Mouse (Mus musculus) CH12.LX (cell line): ENCODE data around the gene Pla2g2c. TPM values are rescaled to one million over a fixed set of nuclear protein-coding genes. Genes with fewer than 3 reads are reported as not detected.

Experiments
- DNase-seq: peaks from one replicate; pipeline ENCODE4 v3.0.0-alpha.2; 2013; ENCODE audit errors: extremely low read depth
- H3K27ac ChIP-seq: 2 replicates; pipeline ENCODE4 v1.5.1; 2012; ENCODE audit warnings: low read depth, mild to moderate bottlenecking, control low read depth, moderate library complexity; ENCODE audit not compliant: insufficient read depth
- H3K27me3 ChIP-seq: replicated peaks from 2 replicates; pipeline ENCODE3; 2012; ENCODE audit warnings: inconsistent platforms
- H3K36me3 ChIP-seq, 2 experiments: replicated peaks in 1 of 2; 2 replicates each; pipeline versions ENCODE3 to v1.6.1; 2012; ENCODE audit warnings: inconsistent platforms in 1 of 2, low read length in 1 of 2, mild to moderate bottlenecking in 1 of 2, mixed read lengths in 1 of 2, moderate library complexity in 1 of 2; ENCODE audit not compliant: control insufficient read depth in 1 of 2, insufficient read depth in 1 of 2
- H3K4me1 ChIP-seq, 2 experiments: 2 replicates each; pipeline ENCODE4 v1.6.1; 2012; ENCODE audit warnings: inconsistent platforms in 1 of 2, moderate library complexity in 1 of 2; ENCODE audit not compliant: insufficient read depth in 2 of 2, control insufficient read depth in 1 of 2
- H3K4me2 ChIP-seq: 2 replicates; pipeline ENCODE4 v1.6.1; 2012; ENCODE audit warnings: low read depth, mild to moderate bottlenecking, control low read depth; ENCODE audit not compliant: poor library complexity, insufficient read depth, severe bottlenecking
- H3K4me3 ChIP-seq, 3 experiments: fragments of 150-350 bp in 1 of 3; sonication (generic) in 1 of 3; replicated peaks in 1 of 3; 2 replicates each; pipeline versions ENCODE3 to v1.5.1; 2011 to 2012; ENCODE audit warnings: low read depth in 2 of 3, low read length in 2 of 3, mild to moderate bottlenecking in 2 of 3, moderate library complexity in 2 of 3, control low read depth in 1 of 3, improper control_type of control experiment in 1 of 3, inconsistent platforms in 1 of 3, mixed read lengths in 1 of 3; ENCODE audit not compliant: poor library complexity in 1 of 3
- H3K79me2 ChIP-seq: replicated peaks from 2 replicates; pipeline ENCODE4 v1.6.1; 2012; ENCODE audit warnings: mild to moderate bottlenecking, moderate library complexity; ENCODE audit not compliant: control insufficient read depth, poor library complexity, insufficient read depth, severe bottlenecking; ENCODE audit errors: extremely low read depth
- H3K9ac ChIP-seq: 2 replicates; pipeline ENCODE4 v1.6.1; 2012; ENCODE audit warnings: low read depth, mild to moderate bottlenecking, control low read depth, moderate library complexity; ENCODE audit not compliant: insufficient read depth
- H3K9me3 ChIP-seq: replicated peaks from 2 replicates; pipeline ENCODE3; 2012; ENCODE audit warnings: low read length, inconsistent platforms, mixed read lengths
- BHLHE40 ChIP-seq: IDR thresholded peaks from 2 replicates; pipeline ENCODE4 v1.6.1; 2011; ENCODE audit warnings: mild to moderate bottlenecking, low read depth, low read length, improper control_type of control experiment
- CHD1 ChIP-seq: IDR thresholded peaks from 2 replicates; pipeline ENCODE4 v1.6.1; 2012; ENCODE audit warnings: low read depth, low read length, improper control_type of control experiment, inconsistent platforms
- CHD2 ChIP-seq: IDR thresholded peaks from 2 replicates; pipeline ENCODE4 v1.6.1; 2011; ENCODE audit warnings: low read length, improper control_type of control experiment
- CTCF ChIP-seq, 2 experiments: IDR thresholded peaks in 1 of 2; conservative IDR thresholded peaks in 1 of 2; 2 replicates each; pipeline ENCODE4 v1.5.1; 2011 to 2012; ENCODE audit warnings: low read depth in 2 of 2, low read length in 2 of 2, improper control_type of control experiment in 1 of 2, inconsistent platforms in 1 of 2, mild to moderate bottlenecking in 1 of 2, moderate library complexity in 1 of 2
- E2F4 ChIP-seq: IDR thresholded peaks from 2 replicates; pipeline ENCODE4 v1.6.1; 2011; ENCODE audit warnings: low read depth, low read length, improper control_type of control experiment; ENCODE audit not compliant: insufficient replicate concordance
- ELF1 ChIP-seq: IDR thresholded peaks from 2 replicates; pipeline ENCODE4 v1.6.1; 2014; ENCODE audit warnings: low read depth, mild to moderate bottlenecking, inconsistent platforms, low read length, improper control_type of control experiment
- EP300 ChIP-seq: IDR thresholded peaks from 2 replicates; pipeline ENCODE4 v1.6.1; 2011; ENCODE audit warnings: low read length, improper control_type of control experiment
- ETS1 ChIP-seq: conservative IDR thresholded peaks from 2 replicates; pipeline ENCODE4 v1.6.1; 2012; ENCODE audit warnings: low read depth, mild to moderate bottlenecking, inconsistent platforms, low read length, improper control_type of control experiment, moderate library complexity
- GABPA ChIP-seq: IDR thresholded peaks from 2 replicates; pipeline ENCODE4 v1.6.1; 2012; ENCODE audit warnings: low read depth, low read length, improper control_type of control experiment, inconsistent platforms; ENCODE audit not compliant: insufficient replicate concordance
- HCFC1 ChIP-seq: IDR thresholded peaks from 2 replicates; pipeline ENCODE4 v1.6.1; 2012; ENCODE audit warnings: low read depth, mild to moderate bottlenecking, inconsistent platforms, low read length, improper control_type of control experiment
- JUND ChIP-seq: conservative IDR thresholded peaks from 2 replicates; pipeline ENCODE4 v1.6.1; 2011; ENCODE audit warnings: low read depth, low read length, improper control_type of control experiment
- MAX ChIP-seq: IDR thresholded peaks from 2 replicates; pipeline ENCODE4 v1.6.1; 2011; ENCODE audit warnings: low read length, improper control_type of control experiment
- MAZ ChIP-seq: IDR thresholded peaks from 2 replicates; pipeline ENCODE4 v1.6.1; 2012; ENCODE audit warnings: low read depth, mild to moderate bottlenecking, inconsistent platforms, low read length, improper control_type of control experiment, moderate library complexity
- NELFE ChIP-seq: IDR thresholded peaks from 2 replicates; pipeline ENCODE4 v1.6.1; 2011; ENCODE audit warnings: low read depth, low read length, improper control_type of control experiment
- NRF1 ChIP-seq: IDR thresholded peaks from 2 replicates; pipeline ENCODE4 v1.6.1; 2014; ENCODE audit warnings: low read depth, mild to moderate bottlenecking, inconsistent platforms, low read length, improper control_type of control experiment, moderate library complexity
- POLR2AphosphoS2 ChIP-seq: IDR thresholded peaks from 2 replicates; pipeline ENCODE4 v1.6.1; 2011; ENCODE audit warnings: low read depth, low read length, improper control_type of control experiment
- RAD21 ChIP-seq: IDR thresholded peaks from 2 replicates; pipeline ENCODE4 v1.6.1; 2011; ENCODE audit warnings: low read depth, mild to moderate bottlenecking, low read length, improper control_type of control experiment, moderate library complexity
- SIN3A ChIP-seq: IDR thresholded peaks from 2 replicates; pipeline ENCODE4 v1.6.1; 2012; ENCODE audit warnings: low read length, improper control_type of control experiment, inconsistent platforms
- SMC3 ChIP-seq: IDR thresholded peaks from 2 replicates; pipeline ENCODE4 v1.6.1; 2011; ENCODE audit warnings: low read depth, low read length, improper control_type of control experiment
- UBTF ChIP-seq: IDR thresholded peaks from 2 replicates; pipeline ENCODE4 v1.6.1; 2012; ENCODE audit warnings: low read depth, mild to moderate bottlenecking, inconsistent platforms, low read length, improper control_type of control experiment, moderate library complexity
- USF1 ChIP-seq: IDR thresholded peaks from 2 replicates; pipeline ENCODE4 v1.6.1; 2014; ENCODE audit warnings: low read depth, mild to moderate bottlenecking, inconsistent platforms, low read length, improper control_type of control experiment
- ZNF384 ChIP-seq: IDR thresholded peaks from 2 replicates; pipeline ENCODE4 v1.6.1; 2012; ENCODE audit warnings: low read depth, low read length, improper control_type of control experiment, inconsistent platforms
- dilution Hi-C: fragments of 300-500 bp; cut with MboI; formaldehyde crosslinking; loops from 2 replicates; pipeline ENCODE4 v1.14.3; 2020; ENCODE audit warnings: low sequenced_read_pairs; ENCODE audit not compliant: extremely low pct_unique_long_range_greater_than_20kb, extremely low pct_ligation_motif_present
- in situ Hi-C: fragments of 300-500 bp; cut with MboI; formaldehyde crosslinking; loops from 3 replicates; pipeline ENCODE4 v1.14.3; 2019; ENCODE audit warnings: low sequenced_read_pairs, low pct_ligation_motif_present, low pct_unique_long_range_greater_than_20kb, mixed read lengths
- polyA plus RNA-seq: library from polyadenylated mRNA; unstranded; fragments of >175 nt; gene quantifications from 2 replicates; pipeline ENCODE4 v1.2.1, GENCODE M21; 2012; ENCODE audit warnings: low read depth; ENCODE audit not compliant: insufficient read length
- total RNA-seq, 2 experiments: library from RNA; depleted of rRNA; stranded (reverse); fragments of 300-350 nt in 1 of 2; fragments of >200 nt in 1 of 2; gene quantifications; 2 replicates each; pipeline ENCODE4 v1.2.3; 2012 to 2014

Pla2g2c gene
- total and polyA plus RNA-seq, 3 experiments, result not detected

GRCm38 (mm10) chr4:138693043-138693692 lies 31.4 kb upstream of the Pla2g2c start:
- H3K9ac ChIP-seq, result no peak overlapping the region
- no peak overlapping the region for H3K4me3 ChIP-seq
- in situ Hi-C loops, result no loop called here
- DNase-seq, result no peak
- dilution Hi-C loops, result no loop called here
- H3K36me3 ChIP-seq, result no peaks in the 10 kb centered on the region
- no peaks in the 10 kb centered on the region for H3K9me3 ChIP-seq
- no peaks in the 10 kb centered on the region for H3K4me1 ChIP-seq
- H3K4me2 ChIP-seq, result no peak overlapping the region
- H3K27ac ChIP-seq, result no peak overlapping the region
- TF ChIP-seq USF1, result no peak
- no peak for TF ChIP-seq GABPA
- no peak for TF ChIP-seq ZNF384
- TF ChIP-seq E2F4, result no peak
- TF ChIP-seq ETS1, result no peak
- TF ChIP-seq BHLHE40, result no peak
- no peak for TF ChIP-seq NELFE
- TF ChIP-seq CHD2, result no peak
- no peak for TF ChIP-seq NRF1
- TF ChIP-seq SMC3, result no peak
- TF ChIP-seq UBTF, result no peak
- no peak for TF ChIP-seq RAD21
- TF ChIP-seq HCFC1, result no peak
- TF ChIP-seq CHD1, result no peak
- no peak for TF ChIP-seq JUND
- TF ChIP-seq CTCF (conservative IDR thresholded peaks at IDR 0.05 in 1 of 2, IDR thresholded peaks at IDR 0.05 in 1 of 2; ENCODE audit: low read depth in 2 of 2, low read length in 2 of 2), result no peak
- no peak for TF ChIP-seq ELF1
- no peak for TF ChIP-seq SIN3A
- no peak for TF ChIP-seq MAX
- H3K79me2 ChIP-seq, result no peaks in the 10 kb centered on the region
- H3K27me3 ChIP-seq, result peaks cover 89% of the 10 kb centered on the region

- Histone ChIP-seq H3K27me3 (peaks cover 81% of the 10 kb centered on the region), H3K79me2 (no peaks in the 10 kb centered on the region), H3K9ac (no peak overlapping the region), H3K27ac (no peak overlapping the region), H3K9me3 (peaks cover 3% of the 10 kb centered on the region), H3K4me2 (no peak overlapping the region), H3K4me3 (no peak overlapping the region), H3K4me1 (no peaks in the 10 kb centered on the region), H3K36me3 (no peaks in the 10 kb centered on the region)
- in situ Hi-C loops, result no loop called here
- TF ChIP-seq POLR2AphosphoS2 (no peak), EP300 (no peak), MAZ (no peak), CTCF (conservative IDR thresholded peaks at IDR 0.05 in 1 of 2, IDR thresholded peaks at IDR 0.05 in 1 of 2; ENCODE audit: low read depth in 2 of 2, low read length in 2 of 2) (no peak)
- dilution Hi-C loops, result no loop called here
- no peak for DNase-seq
These were observed 27.9 kb upstream of the Pla2g2c start for GRCm38 (mm10) chr4:138696720-138697119.
